Mouse (Mus musculus): ENCODE measurements around the gene Mrps25. TPM values are rescaled to one million over a fixed set of nuclear protein-coding genes. Genes with fewer than 3 reads are reported as not detected.

Gene Mrps25
- polyA plus RNA-seq (2015; fragmentation: Nextera tagmentation; extraction: Ambion mirVana) = 89.2 and 89.9 TPM in 2 replicates

- Histone ChIP-seq H3K4me3 (peak within 1 kb of the TSS; percentile 83), H3K4me1 (peaks cover 14% of the 10 kb centered on the region), H3K4me2 (replicated peaks) (peak within 1 kb of the TSS; percentile 80), H3K9me3 (peaks cover 9% of the 10 kb centered on the region; the same call in 1 of the 2 replicates), H3K9ac (peak within 1 kb of the TSS; percentile 83), H3K27ac (peak within 1 kb of the TSS; percentile 61; the same call in 1 of the 2 replicates), H3K36me3 (peaks cover 64% of the 10 kb centered on the region), H3K27me3 (no peaks in the 10 kb centered on the region)
- under 1% methylated on average over 42 of the region's 42 CpGs for WGBS
- peak; percentile 93 for ATAC-seq (ENCODE audit: low FRiP score, low read depth)
These were observed at the start of gene Mrps25 for GRCm38 (mm10) chr6:92183621-92184131. TSS of gene Mrps25 (minus strand) at chr6:92184033.

- ATAC-seq (ENCODE audit: low FRiP score, low read depth) = no peak
- Histone ChIP-seq H3K4me2 (replicated peaks) (no peak overlapping the region), H3K9me3 (no peaks in the 10 kb centered on the region), H3K9ac (no peak overlapping the region), H3K36me3 (no peaks in the 10 kb centered on the region), H3K27ac (no peak overlapping the region), H3K4me3 (no peak overlapping the region), H3K4me1 (no peaks in the 10 kb centered on the region), H3K27me3 (no peaks in the 10 kb centered on the region)
- WGBS = 65% methylated on average over 4 of the region's 4 CpGs
These were observed 47.9 kb upstream of the Mrps25 start for GRCm38 (mm10) chr6:92231762-92232161.

GRCm38 (mm10) chr6:92231356-92231755 is 47.5 kb upstream of the Mrps25 start:
- Histone ChIP-seq H3K4me3 (no peak overlapping the region), H3K4me2 (replicated peaks) (no peak overlapping the region), H3K36me3 (no peaks in the 10 kb centered on the region), H3K27ac (no peak overlapping the region), H3K4me1 (no peaks in the 10 kb centered on the region), H3K27me3 (no peaks in the 10 kb centered on the region), H3K9ac (no peak overlapping the region), H3K9me3 (no peaks in the 10 kb centered on the region)
- WGBS = 75% methylated on average over 1 of the region's 1 CpGs
- no peak for ATAC-seq (ENCODE audit: low FRiP score, low read depth)

GRCm38 (mm10) chr6:92229586-92229985 is 45.8 kb upstream of the Mrps25 start:
- Histone ChIP-seq H3K4me2 (replicated peaks) (no peak overlapping the region), H3K27me3 (no peaks in the 10 kb centered on the region), H3K27ac (no peak overlapping the region), H3K9ac (no peak overlapping the region), H3K9me3 (no peaks in the 10 kb centered on the region), H3K36me3 (no peaks in the 10 kb centered on the region), H3K4me1 (no peaks in the 10 kb centered on the region), H3K4me3 (no peak overlapping the region)
- no peak for ATAC-seq (ENCODE audit: low FRiP score, low read depth)
- 88% methylated on average over 2 of the region's 2 CpGs for WGBS

- Histone ChIP-seq H3K9ac (no peak overlapping the region), H3K4me1 (no peaks in the 10 kb centered on the region), H3K9me3 (no peaks in the 10 kb centered on the region), H3K36me3 (no peaks in the 10 kb centered on the region), H3K4me2 (replicated peaks) (no peak overlapping the region), H3K4me3 (no peak overlapping the region), H3K27me3 (no peaks in the 10 kb centered on the region), H3K27ac (no peak overlapping the region)
- ATAC-seq (ENCODE audit: low FRiP score, low read depth) = no peak
These were observed 45.3 kb upstream of the Mrps25 start for GRCm38 (mm10) chr6:92229103-92229502.

GRCm38 (mm10) chr6:92224981-92225380 is 41.1 kb upstream of the Mrps25 start:
- no peaks in the 10 kb centered on the region for H3K9me3 ChIP-seq
- H3K4me1 ChIP-seq = no peaks in the 10 kb centered on the region
- no peaks in the 10 kb centered on the region for H3K36me3 ChIP-seq
- H3K27ac ChIP-seq = no peak overlapping the region
- no peaks in the 10 kb centered on the region for H3K27me3 ChIP-seq
- H3K4me3 ChIP-seq = no peak overlapping the region
- no peak overlapping the region for H3K9ac ChIP-seq
- WGBS = 79% methylated on average over 1 of the region's 1 CpGs
- ATAC-seq (ENCODE audit: low FRiP score, low read depth) = no peak
- no peak overlapping the region for H3K4me2 ChIP-seq (replicated peaks)

GRCm38 (mm10) chr6:92222021-92222420 is 38.2 kb upstream of the Mrps25 start:
- Histone ChIP-seq H3K4me2 (replicated peaks) (no peak overlapping the region), H3K9ac (no peak overlapping the region), H3K9me3 (no peaks in the 10 kb centered on the region), H3K36me3 (no peaks in the 10 kb centered on the region), H3K27me3 (no peaks in the 10 kb centered on the region), H3K27ac (no peak overlapping the region), H3K4me3 (no peak overlapping the region), H3K4me1 (no peaks in the 10 kb centered on the region)
- 76% methylated on average over 3 of the region's 3 CpGs for WGBS
- no peak for ATAC-seq (ENCODE audit: low FRiP score, low read depth)

- Histone ChIP-seq H3K4me3 (no peak overlapping the region), H3K4me1 (no peaks in the 10 kb centered on the region), H3K9me3 (no peaks in the 10 kb centered on the region), H3K27me3 (no peaks in the 10 kb centered on the region), H3K36me3 (no peaks in the 10 kb centered on the region), H3K4me2 (replicated peaks) (no peak overlapping the region), H3K27ac (no peak overlapping the region), H3K9ac (no peak overlapping the region)
- no peak for ATAC-seq (ENCODE audit: low FRiP score, low read depth)
- WGBS = 75% methylated on average over 6 of the region's 6 CpGs
These were observed 37.8 kb upstream of the Mrps25 start for GRCm38 (mm10) chr6:92221604-92222003.

- H3K9me3 ChIP-seq = no peaks in the 10 kb centered on the region
- H3K9ac ChIP-seq = no peak overlapping the region
- no peaks in the 10 kb centered on the region for H3K4me1 ChIP-seq
- H3K36me3 ChIP-seq = no peaks in the 10 kb centered on the region
- ATAC-seq (ENCODE audit: low FRiP score, low read depth) = no peak
- H3K27ac ChIP-seq = no peak overlapping the region
- WGBS = 45% methylated on average over 3 of the region's 3 CpGs
- no peak overlapping the region for H3K4me3 ChIP-seq
- H3K27me3 ChIP-seq = no peaks in the 10 kb centered on the region
- no peak overlapping the region for H3K4me2 ChIP-seq (replicated peaks)
These were observed 35.6 kb upstream of the Mrps25 start for GRCm38 (mm10) chr6:92219445-92219844.

- peak within 1 kb of the TSS; percentile 98 for H3K4me3 ChIP-seq
- H3K9me3 ChIP-seq = no peaks in the 10 kb centered on the region
- ATAC-seq (ENCODE audit: low FRiP score, low read depth) = peak; percentile 96
- peak within 1 kb of the TSS; percentile 65; the same call in 1 of the 2 replicates for H3K27ac ChIP-seq
- 11% methylated on average over 35 of the region's 35 CpGs for WGBS
- H3K27me3 ChIP-seq = no peaks in the 10 kb centered on the region
- peaks cover 11% of the 10 kb centered on the region for H3K4me1 ChIP-seq
- H3K4me2 ChIP-seq (replicated peaks) = peak within 1 kb of the TSS; percentile 98
- H3K36me3 ChIP-seq = peaks cover 15% of the 10 kb centered on the region
- H3K9ac ChIP-seq = peak within 1 kb of the TSS; percentile 95
These were observed 31.1 kb upstream of the Mrps25 start, which contains the start of gene Rbsn for GRCm38 (mm10) chr6:92214773-92215449. TSS of gene Rbsn (minus strand) at chr6:92214925.

- Histone ChIP-seq H3K9me3 (no peaks in the 10 kb centered on the region), H3K4me1 (peaks cover 11% of the 10 kb centered on the region), H3K4me2 (replicated peaks) (peak overlapping the region; percentile 98), H3K27ac (peak overlapping the region; percentile 65; the same call in 1 of the 2 replicates), H3K36me3 (peaks cover 22% of the 10 kb centered on the region), H3K4me3 (peak overlapping the region; percentile 98), H3K27me3 (no peaks in the 10 kb centered on the region), H3K9ac (peak overlapping the region; percentile 95)
- WGBS = under 1% methylated on average over 48 of the region's 48 CpGs
- peak; percentile 70 for ATAC-seq (ENCODE audit: low FRiP score, low read depth)
These were observed 30.4 kb upstream of the Mrps25 start for GRCm38 (mm10) chr6:92214055-92214772.

- Histone ChIP-seq H3K4me1 (no peaks in the 10 kb centered on the region), H3K4me2 (replicated peaks) (no peak overlapping the region), H3K36me3 (peaks cover 81% of the 10 kb centered on the region), H3K4me3 (no peak overlapping the region), H3K27me3 (no peaks in the 10 kb centered on the region), H3K9ac (no peak overlapping the region), H3K9me3 (no peaks in the 10 kb centered on the region), H3K27ac (no peak overlapping the region)
- ATAC-seq (ENCODE audit: low FRiP score, low read depth) = no peak
- WGBS = 92% methylated on average over 8 of the region's 8 CpGs
These were observed 15.6 kb upstream of the Mrps25 start for GRCm38 (mm10) chr6:92199414-92199813.
